Mouse (Mus musculus): ENCODE results near the gene Tes.

Tes gene

GRCm38 (mm10) chr6:17077720-17078119, 12.8 kb downstream of the Tes start:
- peak; percentile 57 for DNase-seq (ENCODE audit: low spot score)

DNA sequence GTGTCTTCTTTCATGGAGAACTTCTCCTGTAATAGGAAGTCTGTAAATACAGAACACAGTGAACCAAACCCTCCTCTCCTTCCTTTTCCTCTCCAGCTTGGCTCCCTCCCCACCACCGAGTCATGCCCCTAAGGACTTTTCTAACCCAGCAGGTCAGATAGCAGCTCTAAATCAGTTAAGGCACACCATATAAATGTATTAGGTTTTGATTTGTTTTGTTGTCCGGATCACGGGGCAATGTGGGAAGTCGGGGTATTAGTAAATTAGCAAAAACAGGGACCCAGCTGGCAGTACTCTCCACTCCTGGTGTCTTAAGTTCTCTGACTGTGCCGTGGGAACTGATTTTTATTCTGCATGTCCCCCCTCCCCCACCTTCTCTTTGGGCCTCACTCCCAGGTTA, 14.4 kb downstream of the Tes start:
- DNase-seq (ENCODE audit: low spot score) = peak; percentile 14

GRCm38 (mm10) chr6:17079826-17080225, 14.9 kb downstream of the Tes start:
- DNase-seq (ENCODE audit: low spot score) = no peak

DNA sequence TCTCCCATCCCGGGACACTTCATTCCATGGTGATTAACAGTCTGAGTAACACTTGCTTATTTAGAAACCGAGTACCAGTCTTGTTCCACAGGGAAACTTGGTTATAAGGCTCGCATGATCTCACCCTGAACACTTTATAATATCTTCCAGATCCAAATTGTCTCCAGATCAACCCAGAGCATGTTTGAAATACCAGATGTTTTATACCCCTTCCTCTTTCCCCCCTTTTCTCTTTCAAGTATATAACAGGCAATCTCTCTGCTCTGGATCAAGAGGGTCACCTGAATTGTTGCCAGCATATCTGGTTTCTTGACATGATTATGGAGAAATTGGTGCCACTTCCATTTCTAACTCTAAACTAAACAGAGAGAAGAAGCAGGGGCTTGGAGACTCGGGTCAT, 17.3 kb downstream of the Tes start:
- no peak for DNase-seq (ENCODE audit: low spot score)

GRCm38 (mm10) chr6:17082800-17083199, 17.9 kb downstream of the Tes start:
- DNase-seq (ENCODE audit: low spot score) = no peak

- DNase-seq (ENCODE audit: low spot score) = peak; percentile 86
Observed at GRCm38 (mm10) chr6:17087485-17087884, 22.5 kb downstream of the Tes start.

DNA sequence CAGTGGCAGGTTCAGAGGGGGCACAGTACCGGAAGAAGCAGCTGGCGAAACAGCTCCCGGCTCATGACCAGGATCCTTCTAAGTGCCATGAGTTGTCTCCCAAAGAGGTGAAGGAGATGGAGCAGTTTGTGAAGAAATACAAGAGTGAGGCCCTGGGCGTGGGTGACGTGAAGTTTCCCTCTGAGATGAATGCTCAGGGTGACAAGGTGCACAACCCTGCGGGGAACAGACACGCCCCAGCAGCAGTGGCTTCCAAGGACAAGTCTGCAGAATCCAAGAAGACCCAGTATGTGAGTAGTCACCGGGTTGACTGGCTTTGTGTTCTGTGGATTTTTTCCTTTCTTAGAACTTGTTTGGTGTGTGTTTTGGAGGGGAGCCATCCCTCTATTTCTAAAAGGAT, 32.4 kb downstream of the Tes start:
- DNase-seq (ENCODE audit: low spot score) = no peak

- no peak for DNase-seq (ENCODE audit: low spot score)
Observed at GRCm38 (mm10) chr6:17098559-17098958, 33.6 kb downstream of the Tes start.

GRCm38 (mm10) chr6:17099477-17100130, 34.7 kb downstream of the Tes start:
- no peak for DNase-seq (ENCODE audit: low spot score)

DNA sequence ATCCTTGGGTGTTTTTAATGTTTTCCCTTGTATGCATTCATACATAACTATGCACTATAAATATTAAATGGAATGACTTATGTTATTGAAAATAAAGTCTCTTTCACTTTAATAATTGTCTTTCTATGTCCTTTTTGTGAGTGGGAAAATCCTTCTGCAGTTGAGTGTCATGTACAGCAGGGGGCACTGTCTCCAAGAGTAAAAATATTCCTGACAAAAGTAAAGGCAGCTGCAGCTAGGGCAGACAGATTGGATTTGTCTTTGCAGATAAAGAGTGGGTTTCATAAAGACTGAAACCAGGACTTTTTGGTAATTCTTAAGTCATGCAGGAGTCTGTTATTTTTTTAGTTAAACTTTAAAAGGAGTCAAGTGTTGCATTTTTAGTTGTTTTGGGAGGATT, 40.8 kb downstream of the Tes start:
- DNase-seq (ENCODE audit: low spot score) = peak; percentile 82

DNA sequence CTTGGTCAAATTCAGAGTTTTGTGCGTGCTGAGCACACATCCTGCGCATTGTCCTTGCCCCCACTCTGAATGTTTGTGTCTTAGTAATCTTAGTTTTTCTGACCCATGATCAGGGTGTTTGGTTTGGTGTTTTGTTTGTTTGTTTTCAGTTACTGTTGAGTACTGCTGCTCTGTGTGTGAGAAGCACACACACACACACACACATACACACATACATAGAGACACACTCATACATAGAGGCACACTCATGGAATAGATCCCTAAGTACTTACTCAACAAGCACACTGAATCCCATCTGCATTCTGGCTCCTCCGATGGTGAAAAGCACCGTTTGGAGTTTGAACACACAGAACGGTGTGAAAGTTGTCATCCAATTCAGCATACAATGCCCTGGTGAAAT, 41.5 kb downstream of the Tes start:
- DNase-seq (ENCODE audit: low spot score) = no peak

- no peak for DNase-seq (ENCODE audit: low spot score)
Observed at GRCm38 (mm10) chr6:17109204-17109603, 44.3 kb downstream of the Tes start.

GRCm38 (mm10) chr6:17110564-17111100, 45.7 kb downstream of the Tes start:
- peak; percentile 23 for DNase-seq (ENCODE audit: low spot score)

DNA sequence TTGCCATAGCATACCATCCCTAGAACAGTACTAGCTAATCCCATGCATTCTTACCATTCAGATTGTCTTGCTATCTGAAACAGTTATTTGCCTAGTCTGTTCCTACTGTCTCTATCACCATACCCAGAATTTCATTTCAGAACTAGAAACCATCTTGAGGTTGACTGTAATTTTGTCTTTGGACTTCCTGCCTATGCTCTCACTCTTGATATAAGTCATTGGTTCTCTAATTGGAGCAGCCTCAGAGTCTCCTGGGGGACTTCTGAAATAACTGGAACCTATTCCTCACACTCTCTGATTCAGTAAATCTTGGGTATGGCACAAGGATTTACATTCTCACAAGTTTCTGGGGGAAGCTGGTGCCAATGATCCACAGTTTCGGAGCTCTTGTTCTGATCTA, 47.1 kb downstream of the Tes start:
- DNase-seq (ENCODE audit: low spot score) = no peak

DNA sequence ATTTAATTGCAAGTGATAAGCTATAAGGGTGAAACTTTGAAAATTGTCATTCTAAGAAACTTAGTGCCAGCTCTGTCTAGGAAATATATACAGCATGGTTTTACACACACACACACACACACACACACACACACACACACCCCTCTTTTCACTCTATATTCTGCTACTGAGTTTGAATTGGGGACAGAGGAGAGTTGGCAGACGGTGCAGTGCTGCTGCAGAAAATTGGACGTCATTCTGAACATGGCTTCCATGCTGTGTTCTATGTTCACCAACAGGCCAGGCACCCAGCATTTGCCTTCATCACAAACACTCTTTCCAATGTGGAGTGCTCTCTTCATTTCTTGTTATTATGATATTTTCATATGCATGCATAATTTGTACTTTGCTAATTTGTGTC, 48.0 kb downstream of the Tes start:
- DNase-seq (ENCODE audit: low spot score) = no peak

- DNase-seq (ENCODE audit: low spot score) = no peak
Observed at GRCm38 (mm10) chr6:17114588-17114987, 49.6 kb downstream of the Tes start.

DNA sequence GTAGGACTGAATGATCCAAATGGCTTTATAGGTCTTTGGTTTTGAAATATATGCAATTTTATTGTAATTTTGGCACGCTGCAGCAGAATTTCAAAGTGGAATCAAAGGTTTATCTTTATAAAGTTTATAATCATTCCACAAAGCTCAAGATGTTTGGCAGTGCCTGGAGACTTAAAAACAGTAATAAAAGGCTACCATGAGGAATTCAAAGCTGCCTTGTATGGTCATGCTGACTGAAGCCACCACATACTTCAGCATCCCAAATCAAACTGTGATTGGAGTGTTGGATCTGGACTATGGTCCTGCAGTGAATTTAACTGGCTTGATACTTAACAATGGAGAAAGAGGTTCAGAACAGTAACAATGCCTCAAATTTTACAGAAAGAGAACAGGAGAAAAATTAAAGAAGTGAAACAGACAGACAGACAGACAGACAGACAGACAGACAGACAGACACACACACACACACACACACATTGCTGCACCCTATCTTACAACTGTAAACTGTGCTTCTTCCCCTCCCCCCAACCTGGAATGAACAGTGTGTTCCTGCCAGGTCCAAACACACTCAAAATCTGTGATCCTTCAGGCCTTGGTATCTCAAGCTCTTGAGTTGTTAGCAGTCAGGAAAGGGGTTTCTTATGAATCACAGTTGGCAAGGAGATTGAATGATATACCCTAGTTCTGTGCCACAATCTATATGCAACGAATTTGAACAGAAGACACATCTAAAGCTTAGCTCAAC, 50.3 kb downstream of the Tes start:
- no peak for DNase-seq (ENCODE audit: low spot score)

DNA sequence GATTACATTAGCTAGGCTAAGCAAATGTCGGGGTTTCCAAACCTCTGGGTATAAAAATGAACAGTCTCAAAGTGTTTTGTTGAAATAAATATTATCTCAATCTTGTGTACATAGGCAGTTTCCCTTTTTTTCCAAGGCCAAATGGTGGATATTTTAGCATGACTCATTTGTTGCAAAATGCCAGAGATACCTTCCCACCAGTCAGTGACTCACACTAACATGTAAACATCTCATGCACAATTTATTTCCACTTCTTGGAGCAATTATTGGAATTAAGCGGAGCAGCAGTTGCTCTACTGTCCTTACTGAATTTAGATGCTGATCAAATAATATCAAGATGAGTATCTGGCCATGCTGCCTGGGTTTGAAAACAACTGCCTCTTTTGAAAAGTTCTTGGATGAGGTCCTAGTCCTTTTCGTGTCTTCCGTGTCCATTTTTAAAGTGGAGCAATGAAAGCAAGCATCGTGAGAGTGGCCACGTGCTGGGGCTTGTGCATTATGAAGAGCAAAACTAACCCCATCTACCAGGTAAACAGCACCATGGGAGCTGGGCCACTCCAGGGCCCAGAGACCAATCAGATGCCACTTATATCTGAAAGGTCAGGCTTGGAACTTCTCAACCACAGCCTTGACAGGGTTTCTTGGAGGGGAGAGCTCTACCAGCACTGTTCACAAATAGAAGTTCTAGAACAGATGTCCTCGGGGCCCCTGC, 54.7 kb downstream of the Tes start:
- DNase-seq (ENCODE audit: low spot score) = no peak

GRCm38 (mm10) chr6:17140021-17140420, 75.1 kb downstream of the Tes start:
- no peak for DNase-seq (ENCODE audit: low spot score)

- peak; percentile 26 for DNase-seq (ENCODE audit: low spot score)
Observed at GRCm38 (mm10) chr6:17142577-17143359, 77.8 kb downstream of the Tes start.

- no peak for DNase-seq (ENCODE audit: low spot score)
Observed at GRCm38 (mm10) chr6:17151071-17151715, 86.2 kb downstream of the Tes start.

DNA sequence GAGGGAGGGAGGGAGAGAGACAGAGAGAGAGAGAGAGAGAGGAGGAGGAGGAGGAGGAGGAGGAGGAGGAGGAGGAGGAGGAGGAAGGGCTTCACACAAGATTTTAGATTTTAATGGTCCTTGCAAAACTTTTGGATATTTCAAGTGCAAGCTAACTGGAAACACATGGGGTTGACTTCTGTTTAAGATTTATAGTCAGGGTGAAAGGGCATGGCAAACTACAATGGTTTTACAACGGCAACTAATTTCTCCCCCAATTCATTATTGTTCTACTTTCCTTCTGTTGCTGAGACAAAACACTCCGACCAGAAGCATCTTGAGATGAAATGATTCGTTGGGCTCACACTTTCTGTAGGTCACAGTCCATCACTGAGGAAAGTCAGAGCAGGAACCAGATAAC, 87.6 kb downstream of the Tes start:
- peak; percentile 37 for DNase-seq (ENCODE audit: low spot score)

All from embryo, embryonic 10.5 days (tissue).